Mouse (Mus musculus) large intestine, adult 2 months (tissue): Measurements from ENCODE around the gene 9230112D13Rik. TPM values are rescaled to one million over a fixed set of nuclear protein-coding genes. Genes with fewer than 3 reads are reported as not detected.

Source experiments
- DNase-seq: peaks from one replicate; pipeline ENCODE4 v3.0.0-alpha.2; 2012; ENCODE audit warnings: low read depth, low spot score
- WGBS: fragments of 180-500 bp; shearing (Covaris S2); methylation state at CpG from one replicate; pipeline ENCODE4 v1.1.7; 2018; 5-methylcytosine and 5-hydroxymethylcytosine counted together
- polyA plus RNA-seq: library from polyadenylated mRNA; depleted of rRNA; stranded (reverse); fragments of >200 nt; gene quantifications from 2 replicates; pipeline ENCODE4 v1.2.3, GENCODE M21; 2012; rRNA removed

The 9230112D13Rik gene
- polyA plus RNA-seq, 1 experiment, result not detected

GRCm38 (mm10) chr14:34502475-34503324 is 19.9 kb downstream of the 9230112D13Rik start:
- no peak for DNase-seq
- under 1% methylated on average over 97 of the region's 115 CpGs for WGBS

GRCm38 (mm10) chr14:34501804-34502474 is 20.7 kb downstream of the 9230112D13Rik start:
- DNase-seq, result no peak
- under 1% methylated on average over 54 of the region's 77 CpGs for WGBS

- no peak for DNase-seq
- WGBS, result under 1% methylated on average over 16 of the region's 16 CpGs
Observed at GRCm38 (mm10) chr14:34501447-34501803, 21.2 kb downstream of the 9230112D13Rik start.

GRCm38 (mm10) chr14:34500309-34500708 is 22.3 kb downstream of the 9230112D13Rik start:
- no peak for DNase-seq
- 8% methylated on average over 4 of the region's 4 CpGs for WGBS

GRCm38 (mm10) chr14:34499664-34500063 is 22.9 kb downstream of the 9230112D13Rik start:
- DNase-seq, result no peak

DNA sequence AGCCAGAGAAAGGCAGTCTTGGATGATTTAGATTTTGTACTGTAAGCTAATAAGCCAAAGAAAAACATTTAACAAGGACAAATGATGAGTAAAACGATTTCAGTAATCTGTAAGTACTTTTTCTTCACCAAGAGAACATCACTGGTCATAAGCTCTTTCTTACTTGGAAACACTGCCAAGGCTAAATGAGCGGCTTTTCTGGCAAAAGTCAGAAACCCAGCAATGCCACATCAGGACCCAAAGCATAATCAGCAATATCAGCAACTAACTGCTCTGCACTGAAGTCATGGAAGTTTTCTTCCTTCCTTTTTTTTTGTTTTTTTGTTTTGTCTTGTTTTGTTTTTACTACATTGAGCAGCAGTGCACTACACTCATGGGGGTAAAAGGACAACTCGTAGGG is 25.3 kb downstream of the 9230112D13Rik start:
- WGBS, result 62% methylated on average over 3 of the region's 3 CpGs

More at GRCm38 (mm10) chr14:34499664-34500063, 22.9 kb downstream of the 9230112D13Rik start:
- 40% methylated on average over 4 of the region's 4 CpGs for WGBS

GRCm38 (mm10) chr14:34493682-34494081 is 28.9 kb downstream of the 9230112D13Rik start:
- WGBS, result 77% methylated on average over 3 of the region's 3 CpGs
- DNase-seq, result no peak

More for the DNA sequence above, 25.3 kb downstream of the 9230112D13Rik start:
- DNase-seq, result no peak

DNA sequence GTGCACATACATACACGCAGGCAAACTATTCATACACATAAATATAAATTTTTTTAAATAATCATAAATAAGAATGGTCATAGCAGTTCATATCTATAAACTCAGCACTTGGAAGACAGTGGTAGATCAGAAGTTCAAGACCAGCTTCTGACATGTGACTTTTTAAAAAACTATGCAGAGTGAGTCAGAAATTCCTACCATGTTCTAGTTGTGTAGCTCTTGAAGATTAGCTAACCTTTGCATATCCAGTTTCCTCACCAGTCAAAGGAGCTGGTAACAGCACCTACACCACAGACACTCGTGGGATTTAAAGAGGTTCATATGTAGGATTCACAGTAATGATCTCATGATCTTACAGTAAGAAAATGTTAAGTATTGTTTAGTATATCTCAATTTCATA is 29.9 kb downstream of the 9230112D13Rik start:
- WGBS, result 67% methylated on average over 2 of the region's 2 CpGs
- DNase-seq, result no peak

GRCm38 (mm10) chr14:34490965-34491364 is 31.6 kb downstream of the 9230112D13Rik start:
- no peak for DNase-seq
- WGBS, result 25% methylated on average over 1 of the region's 1 CpGs

DNA sequence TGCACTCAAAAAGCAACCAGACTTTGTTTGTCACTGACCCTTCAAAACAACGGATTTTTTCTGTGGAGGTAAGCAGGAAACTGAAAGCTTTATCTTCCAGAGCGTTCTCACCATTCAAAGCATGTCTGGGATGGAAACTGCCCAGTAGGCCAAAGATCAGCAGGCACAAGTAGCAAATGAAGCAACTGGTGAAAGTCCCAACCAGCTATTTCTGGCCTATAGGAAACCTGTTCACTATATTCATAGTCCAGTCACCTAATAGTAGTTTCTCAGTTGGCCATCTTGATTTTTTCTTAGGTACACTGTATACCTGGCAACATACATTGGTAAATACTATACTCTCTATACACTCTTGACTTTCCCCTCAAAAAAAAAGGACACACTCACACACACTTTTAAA is 32.7 kb downstream of the 9230112D13Rik start:
- 15% methylated on average over 2 of the region's 2 CpGs for WGBS
- DNase-seq, result no peak

GRCm38 (mm10) chr14:34486169-34486568 is 36.4 kb downstream of the 9230112D13Rik start:
- WGBS, result 71% methylated on average over 8 of the region's 8 CpGs
- no peak for DNase-seq

DNA sequence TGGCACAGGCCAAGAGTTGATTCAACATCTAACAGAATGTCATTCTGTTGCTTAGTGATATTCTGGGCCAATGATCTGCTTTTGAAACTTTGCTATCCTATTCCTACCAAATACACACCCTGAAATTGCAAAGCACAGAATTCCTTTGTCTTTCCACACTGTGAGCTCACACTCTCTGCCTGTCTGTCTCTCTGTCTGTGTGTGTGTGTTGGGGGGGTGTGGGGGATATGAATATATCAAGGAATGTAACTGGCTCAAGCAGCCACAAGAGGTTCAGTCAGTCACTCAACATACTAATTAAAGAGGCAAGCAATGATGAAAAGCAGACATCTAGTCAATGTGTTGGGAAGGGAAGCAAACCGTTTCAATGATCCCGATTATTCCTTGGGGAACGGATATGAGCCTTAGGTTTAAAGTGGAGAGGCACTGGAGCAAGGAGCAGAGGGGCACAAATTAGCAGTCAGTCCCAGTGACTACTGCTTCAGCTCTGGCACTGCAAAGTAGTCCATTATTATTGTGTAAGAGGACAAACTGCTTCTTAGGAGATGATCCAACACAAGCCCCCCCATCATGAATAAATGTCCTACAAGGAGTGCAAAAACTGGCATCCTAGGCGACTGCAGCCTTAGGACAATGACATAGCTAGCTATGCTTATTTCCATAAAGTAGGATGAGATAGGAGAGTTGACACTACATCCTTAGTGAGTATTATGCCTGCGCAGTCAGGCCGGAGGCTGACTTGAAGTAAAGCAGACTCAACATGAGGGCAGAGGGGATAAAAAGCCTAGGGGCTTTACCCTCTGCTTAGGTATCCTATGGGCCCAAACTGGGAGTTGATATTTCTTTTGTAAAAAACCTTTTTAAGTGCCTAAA is 38.9 kb downstream of the 9230112D13Rik start:
- WGBS, result 76% methylated on average over 6 of the region's 6 CpGs
- DNase-seq, result no peak

- no peak for DNase-seq
Observed at GRCm38 (mm10) chr14:34471591-34471990, 51.0 kb downstream of the 9230112D13Rik start.

DNA sequence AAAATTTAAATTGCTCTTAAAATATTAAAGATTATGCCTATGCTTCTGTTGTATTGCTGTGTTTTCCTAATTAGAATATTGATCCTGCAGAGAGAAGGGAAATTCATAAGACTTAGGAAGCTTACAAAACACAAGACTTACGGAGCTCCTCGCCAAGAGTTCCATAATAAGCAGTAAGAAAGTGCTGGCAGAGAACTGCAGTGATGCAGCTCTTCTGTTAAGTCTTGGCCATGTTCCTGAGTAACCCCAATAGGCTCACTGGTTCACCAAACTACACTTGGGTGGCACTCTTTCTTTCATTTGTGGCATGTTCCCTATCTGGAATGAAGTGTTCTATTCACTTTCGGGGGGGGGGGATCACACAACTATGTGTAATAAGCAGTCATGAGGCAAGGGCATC is 56.3 kb downstream of the 9230112D13Rik start:
- 69% methylated on average over 3 of the region's 3 CpGs for WGBS
- DNase-seq, result no peak

Other genes with a start within 250 kb of the 9230112D13Rik start
- gene Shld2, start 212.3 kb downstream of the 9230112D13Rik start, polyA plus RNA-seq, result 0.87 and 1.3 TPM in 2 replicates
- 48.1 and 133 TPM in 2 replicates for gene Glud1, start 212.1 kb downstream of the 9230112D13Rik start, polyA plus RNA-seq
- not detected in 2 replicates for gene Fam25c, start 167.4 kb downstream of the 9230112D13Rik start, polyA plus RNA-seq
- gene Sncg, start 148.0 kb downstream of the 9230112D13Rik start, polyA plus RNA-seq, result 14.2 and 21.6 TPM in 2 replicates
- 3.7 and 6.0 TPM in 2 replicates for gene Mmrn2, start 147.3 kb downstream of the 9230112D13Rik start, polyA plus RNA-seq
- 6.9 and 14.4 TPM in 2 replicates for gene Bmpr1a, start 19.5 kb downstream of the 9230112D13Rik start, polyA plus RNA-seq
- 19.5 and 45.8 TPM in 2 replicates for gene Ldb3, start 65.9 kb upstream of the 9230112D13Rik start, polyA plus RNA-seq
- 0.15 TPM in 1 of 2 replicates, not detected in the other for gene Opn4, start 77.3 kb upstream of the 9230112D13Rik start, polyA plus RNA-seq
- 25.3 and 28.8 TPM in 2 replicates for gene Wapl, start 151.1 kb upstream of the 9230112D13Rik start, polyA plus RNA-seq